Mouse (Mus musculus) lung, postnatal 0 days (tissue): ENCODE data around the gene Gps1.

Experiments
- CTCF ChIP-seq: IDR thresholded peaks from 2 replicates; pipeline ENCODE4 v1.5.1; 2016; ENCODE audit warnings: antibody characterized with exemption, mild to moderate bottlenecking
- EP300 ChIP-seq: IDR thresholded peaks from 2 replicates; pipeline ENCODE4 v1.6.1; 2016; ENCODE audit warnings: antibody characterized with exemption, mild to moderate bottlenecking, control low read depth

- TF ChIP-seq CTCF (no peak), EP300 (no peak)
These were observed 46.6 kb downstream of the Gps1 start for GRCm38 (mm10) chr11:120830686-120831085.
